Mouse (Mus musculus) ES-Bruce4 (cell line): ENCODE data around the gene Rmnd5b.

Experiments used
- CTCF ChIP-seq: IDR thresholded peaks from one replicate; pipeline ENCODE4 v1.8.1; 2011; ENCODE audit warnings: low read depth, low read length
- POLR2A ChIP-seq: IDR thresholded peaks from one replicate; pipeline ENCODE4 v1.8.1; 2011; ENCODE audit warnings: low read length; ENCODE audit not compliant: insufficient read depth

DNA sequence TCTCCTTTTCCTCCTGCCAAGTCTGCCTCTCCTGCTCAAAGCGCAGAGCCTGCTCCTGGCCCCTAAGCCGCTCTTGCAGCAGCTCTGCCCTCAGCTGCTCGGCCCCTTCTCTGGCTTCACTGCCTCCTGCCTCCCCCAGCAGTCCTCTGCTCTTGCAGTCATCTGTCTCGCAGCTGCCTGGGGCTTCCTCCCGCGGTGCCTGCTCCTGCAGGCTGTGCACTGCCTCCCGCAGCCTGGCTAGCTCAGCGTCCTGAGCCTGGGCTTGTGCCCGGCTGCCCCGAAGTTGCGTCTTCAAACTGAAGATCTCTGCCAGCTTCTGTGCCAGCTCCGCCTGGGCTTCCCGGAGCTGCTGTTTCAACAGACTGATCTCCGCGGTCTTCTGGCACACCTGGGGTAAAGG, 8.1 kb upstream of the Rmnd5b start:
- no peak for TF ChIP-seq CTCF
- TF ChIP-seq POLR2A: no peak
